Mouse (Mus musculus): ENCODE measurements at regions not wholly inside any gene's neighbourhood (a gene's known extent, or its start where the extent isn't known, plus 50 kb on each side); places are given as distances from the start of the nearest gene placed in this dataset.

DNA sequence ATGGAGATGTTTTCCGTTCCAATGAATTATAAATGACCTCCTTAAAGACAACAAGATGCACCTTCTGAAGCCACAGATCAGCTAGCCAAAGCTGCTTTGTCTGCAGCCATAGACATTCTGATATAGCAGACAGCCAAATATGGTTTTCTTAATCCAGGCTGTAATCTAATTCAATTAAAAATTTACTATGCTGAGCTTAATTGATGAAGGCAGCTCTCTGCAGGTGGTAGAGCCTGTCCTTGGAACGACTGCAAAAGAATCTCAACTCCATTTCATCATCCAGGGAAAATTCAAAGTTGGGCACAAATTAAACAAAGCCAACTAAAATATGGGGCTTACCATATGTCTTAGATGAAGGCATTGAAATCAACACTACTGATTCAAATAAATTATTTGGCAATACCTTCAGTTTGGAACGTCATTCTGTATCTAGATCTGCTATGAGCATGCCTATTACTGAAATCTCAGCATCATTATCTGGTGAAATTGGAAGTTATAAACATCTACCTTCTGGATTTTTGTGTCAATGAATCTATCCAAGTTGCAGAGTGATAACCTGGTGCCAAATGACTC is 615.4 kb upstream of the Ins1 start:
- no peak for DNase-seq (ENCODE audit: low read depth)

DNA sequence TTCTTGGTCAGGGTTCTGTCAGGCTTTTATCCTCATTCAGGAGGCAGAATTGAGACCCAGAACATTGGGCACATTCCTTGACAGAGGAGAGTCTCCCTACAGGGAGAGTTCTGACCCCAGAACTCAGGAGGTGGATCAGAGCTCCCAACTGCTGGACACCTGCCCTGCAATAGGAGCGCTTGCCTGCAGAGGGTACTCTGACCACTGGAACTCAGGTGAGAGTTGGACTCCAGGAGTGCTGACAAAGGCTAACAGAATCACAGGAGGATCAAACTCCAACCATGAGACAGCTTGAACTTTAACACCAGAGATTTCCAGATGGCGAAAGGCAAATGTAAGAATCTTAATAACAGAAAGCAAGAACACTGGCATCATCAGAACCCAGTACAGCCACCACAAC is 603.9 kb upstream of the Ins1 start:
- no peak for DNase-seq (ENCODE audit: low read depth)

DNA sequence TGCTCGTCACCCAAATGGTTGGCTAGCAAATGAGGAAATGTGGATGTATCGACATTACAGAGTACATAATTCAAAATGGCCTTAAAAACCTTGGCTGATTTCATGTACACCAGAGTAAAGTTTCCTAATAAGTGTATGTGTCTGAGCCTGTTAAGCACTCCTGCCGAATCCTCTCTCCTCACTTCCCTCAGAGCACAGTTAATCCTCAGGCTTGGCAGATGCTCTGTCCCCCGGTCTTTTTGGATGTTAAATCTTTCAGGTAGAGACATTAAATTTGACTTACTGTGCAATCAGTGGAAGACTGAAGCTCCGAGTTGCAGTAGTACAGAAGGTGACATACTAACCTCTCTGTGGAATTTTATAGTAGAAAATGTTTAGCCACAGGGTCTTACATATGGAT is 597.5 kb upstream of the Ins1 start:
- DNase-seq (ENCODE audit: low read depth), result peak; percentile 61

DNA sequence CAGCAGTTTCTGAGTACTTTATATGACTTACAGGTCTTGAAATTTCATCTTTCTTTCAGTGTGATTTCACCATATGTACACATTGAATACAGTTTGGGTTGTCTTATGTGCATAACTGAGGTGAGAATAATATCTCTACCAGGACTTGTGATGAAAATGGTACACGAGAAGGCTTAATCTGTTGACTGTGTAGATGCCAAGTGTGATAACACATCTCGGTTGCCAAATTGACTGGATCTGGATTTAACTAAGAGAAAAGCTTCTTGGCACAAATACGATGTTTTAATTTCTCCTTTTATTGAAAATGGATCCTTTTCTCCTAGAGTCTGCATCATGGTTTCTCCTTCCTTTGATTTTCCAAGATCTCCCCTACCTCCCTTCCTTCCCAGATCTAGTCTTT is 588.4 kb upstream of the Ins1 start:
- DNase-seq (ENCODE audit: low read depth), result no peak

Data from gonadal fat pad, adult 2 months (tissue).